Mouse (Mus musculus): ENCODE measurements at regions not wholly inside any gene's neighbourhood (a gene's known extent, or its start where the extent isn't known, plus 50 kb on each side); places are given as distances from the start of the nearest gene placed in this dataset.

DNA sequence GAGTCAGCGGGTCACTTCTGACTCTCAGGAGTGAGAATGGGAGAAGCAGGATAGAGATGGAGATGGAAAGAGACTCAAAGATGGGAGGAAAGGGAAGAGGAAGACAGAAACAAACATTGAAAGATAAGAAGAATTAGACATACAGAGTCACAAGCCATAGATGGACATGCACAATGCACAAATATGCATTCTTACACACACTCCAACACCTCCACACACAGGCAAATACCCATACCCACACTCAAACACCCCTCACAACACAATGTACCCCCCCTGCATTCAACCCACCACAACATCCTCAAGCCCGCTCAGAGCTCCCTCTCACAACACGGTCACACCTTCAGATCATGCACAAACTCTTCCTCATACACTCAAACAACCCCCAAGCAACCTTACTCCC, 251.4 kb upstream of the Wscd1 start:
- DNase-seq (ENCODE audit: extremely low spot score in 1 of 2, low spot score in 1 of 2), result no peak

DNA sequence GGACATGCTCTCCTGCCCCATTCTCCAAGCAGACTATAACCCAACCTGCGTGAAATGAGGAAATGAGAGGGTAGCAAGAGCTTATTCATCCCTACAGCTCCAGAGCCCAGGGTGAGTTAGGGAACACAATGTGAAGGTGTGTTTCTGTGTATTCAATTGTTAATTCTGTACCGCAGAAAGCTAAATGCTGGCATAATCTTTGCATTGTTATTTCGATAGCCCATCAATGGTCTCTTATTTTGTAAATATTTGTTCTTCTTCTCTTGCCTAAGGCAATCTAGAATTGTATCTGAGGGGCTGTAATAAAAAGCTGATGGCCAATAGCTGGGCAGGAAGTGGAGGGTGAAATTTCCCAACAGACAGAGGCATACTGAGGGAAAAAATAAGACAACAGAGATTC, 247.6 kb upstream of the Wscd1 start:
- no peak for DNase-seq (ENCODE audit: extremely low spot score in 1 of 2, low spot score in 1 of 2)

DNA sequence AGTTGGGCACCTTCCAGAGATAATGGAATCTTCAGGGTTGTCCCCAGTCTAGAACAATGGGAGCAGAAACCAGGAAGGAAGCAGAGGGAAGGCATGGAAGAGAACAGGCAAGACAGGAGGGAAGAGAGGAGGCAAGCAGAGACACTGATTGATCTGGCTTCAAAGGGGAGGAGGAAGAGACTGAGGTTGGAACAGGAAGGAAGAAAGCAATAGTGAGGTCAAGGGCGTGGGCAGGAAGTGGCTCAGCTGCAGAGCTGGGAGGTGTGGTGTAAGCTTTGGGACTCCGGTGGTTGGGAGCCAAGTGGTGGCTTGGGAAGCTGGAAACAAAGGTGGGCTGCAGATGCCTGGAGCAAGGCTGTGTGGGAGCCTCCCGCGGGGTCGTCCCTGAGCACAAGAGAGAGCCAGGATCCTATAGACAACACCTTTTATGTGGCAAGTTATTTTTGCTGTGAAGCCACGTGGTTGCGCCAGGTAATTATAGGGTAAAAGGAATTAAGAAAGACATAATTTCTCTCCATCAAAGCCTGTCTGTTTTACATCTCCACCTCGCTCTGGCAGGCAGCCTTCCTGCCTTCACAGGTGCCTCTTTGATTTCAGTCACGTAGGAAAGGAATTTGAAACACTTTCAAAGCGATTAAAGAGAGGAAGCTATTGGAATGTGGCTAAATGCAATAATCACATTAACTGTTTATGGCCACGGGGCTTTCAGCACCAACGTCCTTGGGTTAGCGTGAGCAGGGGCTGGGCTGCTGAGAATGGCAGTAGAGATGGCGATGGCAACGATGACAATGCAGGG, 237.3 kb upstream of the Wscd1 start:
- DNase-seq (ENCODE audit: extremely low spot score in 1 of 2, low spot score in 1 of 2), result no peak

DNA sequence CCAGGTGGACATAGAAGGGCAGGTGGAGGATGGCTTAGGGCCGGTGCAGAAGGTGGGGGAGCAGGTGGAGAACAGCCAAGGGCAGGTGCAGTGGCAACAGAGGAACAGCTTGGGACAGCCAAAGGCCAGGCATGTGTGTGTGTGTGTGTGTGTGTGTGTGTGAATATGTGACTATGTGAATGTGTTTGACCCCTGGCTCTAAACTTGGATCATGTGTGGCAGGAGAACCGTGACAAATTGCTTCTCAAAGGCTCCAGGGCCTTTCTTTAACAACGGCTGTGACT, 236.7 kb upstream of the Wscd1 start:
- DNase-seq (ENCODE audit: extremely low spot score in 1 of 2, low spot score in 1 of 2), result no peak

DNA sequence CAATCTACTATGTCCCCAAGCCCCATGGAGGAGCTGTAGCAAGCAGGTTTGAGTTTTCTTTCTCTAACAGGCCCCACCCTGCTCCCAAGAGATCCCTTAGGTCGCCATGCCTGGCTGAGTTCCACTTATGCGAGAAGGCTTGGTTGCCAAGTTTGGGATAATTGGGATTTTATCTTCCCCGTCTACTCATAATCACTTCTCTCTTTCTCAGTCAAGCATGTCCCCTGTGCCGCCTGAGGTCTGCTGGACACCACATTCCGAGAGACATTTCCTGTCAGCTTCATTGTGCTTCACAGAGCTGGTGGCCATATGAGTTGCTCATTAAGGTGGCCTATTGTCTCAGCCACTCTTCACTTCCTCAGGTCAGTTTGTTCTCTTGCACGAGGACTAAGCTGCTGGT, 234.5 kb upstream of the Wscd1 start:
- no peak for DNase-seq (ENCODE audit: extremely low spot score in 1 of 2, low spot score in 1 of 2)

DNA sequence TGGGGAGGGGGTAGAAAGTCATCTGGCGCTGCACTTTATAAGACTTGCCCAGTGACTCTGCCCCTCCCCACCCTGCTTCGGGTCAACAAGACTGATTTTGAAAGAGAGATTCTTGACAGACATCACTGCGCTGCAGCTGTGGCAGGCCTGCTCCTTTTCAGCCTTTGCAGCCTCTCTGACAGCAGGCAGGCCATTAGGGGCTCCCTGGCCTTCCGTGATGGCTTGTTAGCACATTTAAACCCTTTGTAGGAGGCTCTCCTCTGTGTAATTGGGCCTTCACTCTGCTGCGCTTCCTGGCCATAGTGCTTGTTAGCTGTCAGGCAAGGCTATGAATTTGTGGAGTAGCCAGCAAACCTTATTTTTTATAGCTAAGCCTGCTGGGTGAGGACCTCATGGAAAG, 232.3 kb upstream of the Wscd1 start:
- DNase-seq (ENCODE audit: extremely low spot score in 1 of 2, low spot score in 1 of 2), result no peak

DNA sequence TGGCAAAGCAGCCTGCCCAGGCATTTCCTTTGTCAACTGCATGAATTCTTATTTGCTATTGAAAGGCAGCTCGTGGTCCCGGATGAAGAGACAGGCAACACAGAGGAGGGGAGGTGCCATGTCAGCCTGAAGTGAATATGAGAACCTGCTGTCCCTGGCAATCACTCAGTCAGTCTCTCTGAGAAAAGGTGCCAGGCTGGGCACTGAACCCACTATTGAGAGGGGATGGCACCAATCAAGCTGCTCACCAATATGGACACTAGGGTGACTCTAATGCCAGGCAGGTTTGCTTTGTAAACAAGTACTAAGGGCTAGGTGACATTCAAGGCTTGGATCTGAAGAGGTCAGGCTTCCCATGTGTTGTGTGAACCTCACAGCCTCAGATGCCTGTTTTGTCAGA, 222.0 kb upstream of the Wscd1 start:
- no peak for DNase-seq (ENCODE audit: extremely low spot score in 1 of 2, low spot score in 1 of 2)

DNA sequence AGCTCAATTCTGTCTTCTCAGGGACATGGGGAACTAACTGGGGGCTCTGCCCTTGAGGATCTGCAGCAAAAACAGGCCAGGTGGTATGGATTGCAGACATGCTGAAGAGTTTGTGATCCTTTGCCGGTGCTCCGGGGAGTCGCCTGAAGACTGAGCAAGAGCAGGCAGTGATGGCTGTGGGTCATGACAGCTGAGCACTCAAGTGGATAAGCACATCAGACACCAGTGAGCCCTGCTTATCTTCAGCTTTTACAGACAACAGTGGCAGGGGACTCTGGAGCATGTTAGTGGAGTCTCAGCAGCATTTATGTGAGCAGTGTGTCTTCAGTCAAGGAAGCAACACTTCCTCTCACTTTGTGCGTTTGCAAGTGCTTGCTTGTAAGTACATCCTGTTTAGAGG, 221.1 kb upstream of the Wscd1 start:
- no peak for DNase-seq (ENCODE audit: extremely low spot score in 1 of 2, low spot score in 1 of 2)

DNA sequence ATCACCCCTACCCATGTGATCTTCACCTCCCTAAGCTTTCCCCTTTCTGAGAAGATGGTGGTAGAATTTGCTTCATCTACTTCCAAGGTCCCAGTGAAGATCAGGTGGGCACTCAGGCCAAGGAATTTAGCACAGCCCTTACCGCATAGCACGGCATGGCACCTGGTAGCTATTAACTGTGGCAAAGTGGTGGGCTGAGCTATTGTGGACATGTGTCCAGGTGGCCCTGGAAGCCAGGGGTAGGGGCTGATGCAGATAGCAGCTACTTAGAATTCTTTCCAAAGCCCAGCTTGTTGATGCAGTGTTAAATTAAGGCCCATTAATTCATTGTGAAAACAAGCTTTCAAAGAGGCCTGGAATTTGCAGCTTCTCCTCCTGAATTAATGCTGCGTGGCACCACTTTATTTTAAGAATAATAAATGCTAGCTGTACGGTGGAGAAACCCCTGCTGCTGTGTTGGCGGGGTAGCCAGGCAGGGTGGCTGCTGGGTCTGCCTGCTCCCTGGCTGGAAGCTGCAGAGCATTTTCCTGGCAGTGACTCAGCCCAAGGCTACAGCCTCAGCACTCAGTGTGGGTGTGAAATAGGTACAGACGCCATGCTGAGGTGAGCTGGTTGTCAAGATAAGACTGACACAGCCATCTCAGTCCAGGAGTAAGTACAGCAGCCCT, 208.4 kb upstream of the Wscd1 start:
- DNase-seq (ENCODE audit: extremely low spot score in 1 of 2, low spot score in 1 of 2), result no peak

DNA sequence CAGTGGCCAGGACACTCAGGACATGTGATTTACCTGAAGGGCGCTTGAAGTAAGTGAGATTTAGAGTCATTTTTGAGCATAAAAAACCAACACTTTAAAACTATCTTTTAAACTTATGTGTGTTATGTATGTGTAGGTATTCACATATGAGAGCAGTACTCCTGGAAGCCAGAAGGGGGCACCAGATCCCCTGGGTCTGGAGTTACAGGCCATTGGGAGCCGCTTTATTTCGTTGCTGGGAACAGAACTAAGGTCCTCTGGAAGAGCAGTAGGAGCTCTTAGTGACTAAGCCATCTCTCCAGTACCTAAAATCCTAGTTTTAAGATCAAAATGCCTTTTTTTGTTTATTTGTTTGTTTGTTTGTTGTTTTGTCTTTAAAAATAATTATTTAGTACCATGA, 192.3 kb upstream of the Wscd1 start:
- DNase-seq (ENCODE audit: extremely low spot score in 1 of 2, low spot score in 1 of 2), result no peak

DNA sequence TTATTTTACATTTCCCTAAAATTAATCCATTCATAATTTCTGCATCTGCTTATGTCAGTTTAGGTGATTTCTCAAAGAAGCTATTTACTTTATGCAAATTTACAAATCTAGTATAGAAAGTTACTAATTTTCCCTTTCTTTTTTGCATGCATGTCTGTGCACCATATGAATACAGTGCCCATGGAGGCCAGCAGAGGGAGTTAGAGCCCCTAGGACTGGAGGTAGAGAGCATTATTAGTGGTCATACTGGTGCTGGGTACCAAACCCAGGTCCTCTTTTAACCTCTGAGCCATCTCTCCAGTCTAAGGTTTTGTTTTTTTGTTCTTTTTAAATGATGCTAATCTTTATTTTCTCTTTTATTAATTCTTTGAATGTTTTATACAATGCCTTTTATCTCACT, 184.9 kb upstream of the Wscd1 start:
- no peak for DNase-seq (ENCODE audit: extremely low spot score in 1 of 2, low spot score in 1 of 2)

DNA sequence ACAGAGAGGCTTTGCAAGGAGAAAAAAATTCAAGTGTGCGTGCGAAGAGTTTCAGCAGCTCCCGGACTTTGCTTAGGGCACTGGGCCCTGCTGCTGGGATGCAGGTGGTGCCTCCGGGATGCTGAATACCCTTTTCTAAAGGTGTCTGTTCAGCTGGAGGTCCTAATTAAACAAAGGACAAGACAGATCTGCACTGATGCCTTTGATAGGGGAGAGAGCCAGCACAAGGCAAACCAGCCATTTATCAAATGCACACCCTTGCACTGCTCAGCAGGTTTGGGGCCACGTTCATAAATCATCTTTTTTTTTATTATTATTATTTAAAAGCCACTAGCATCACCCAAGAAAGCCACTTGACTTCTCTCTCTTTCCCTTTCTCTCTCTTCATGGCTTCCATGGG, 172.9 kb upstream of the Wscd1 start:
- DNase-seq (ENCODE audit: extremely low spot score in 1 of 2, low spot score in 1 of 2), result no peak

DNA sequence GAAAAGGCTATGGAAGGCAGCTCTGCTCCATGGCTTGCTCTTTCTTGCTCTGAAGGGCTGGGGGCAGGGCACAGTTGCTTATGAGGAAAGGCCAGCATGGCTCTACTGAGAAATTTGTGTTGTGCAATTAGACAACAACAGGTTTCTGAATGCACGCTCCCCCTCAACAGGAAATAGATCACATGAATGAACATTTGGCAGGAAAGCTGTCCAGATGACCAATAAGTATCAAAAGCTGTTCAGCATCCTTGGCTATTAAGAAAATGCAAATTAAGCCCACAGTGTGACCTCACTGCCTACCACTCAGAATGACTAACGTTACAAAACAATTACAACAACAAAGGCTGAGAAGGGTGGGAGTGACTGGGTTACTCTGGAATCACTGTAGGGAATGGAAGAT, 167.9 kb upstream of the Wscd1 start:
- no peak for DNase-seq (ENCODE audit: extremely low spot score in 1 of 2, low spot score in 1 of 2)

DNA sequence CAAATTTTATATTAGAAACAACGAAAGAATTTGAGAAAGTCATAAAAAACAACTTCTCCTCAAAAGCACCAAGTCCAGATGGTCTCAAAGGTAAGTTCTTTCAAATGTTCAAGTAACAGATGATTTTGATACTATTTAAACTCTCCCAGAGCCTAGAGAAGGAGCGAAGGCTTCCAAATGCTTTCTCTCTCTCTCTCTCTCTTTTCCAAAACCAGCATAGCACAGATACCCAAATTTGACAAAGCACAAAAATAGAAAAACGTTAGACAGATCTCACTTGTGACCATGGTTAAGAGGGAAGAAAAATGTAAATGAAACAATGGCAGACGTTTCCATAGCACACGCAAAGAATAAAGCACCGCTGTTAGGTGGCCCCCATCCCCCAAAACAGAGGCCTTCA, 158.7 kb upstream of the Wscd1 start:
- DNase-seq (ENCODE audit: extremely low spot score in 1 of 2, low spot score in 1 of 2), result no peak

DNA sequence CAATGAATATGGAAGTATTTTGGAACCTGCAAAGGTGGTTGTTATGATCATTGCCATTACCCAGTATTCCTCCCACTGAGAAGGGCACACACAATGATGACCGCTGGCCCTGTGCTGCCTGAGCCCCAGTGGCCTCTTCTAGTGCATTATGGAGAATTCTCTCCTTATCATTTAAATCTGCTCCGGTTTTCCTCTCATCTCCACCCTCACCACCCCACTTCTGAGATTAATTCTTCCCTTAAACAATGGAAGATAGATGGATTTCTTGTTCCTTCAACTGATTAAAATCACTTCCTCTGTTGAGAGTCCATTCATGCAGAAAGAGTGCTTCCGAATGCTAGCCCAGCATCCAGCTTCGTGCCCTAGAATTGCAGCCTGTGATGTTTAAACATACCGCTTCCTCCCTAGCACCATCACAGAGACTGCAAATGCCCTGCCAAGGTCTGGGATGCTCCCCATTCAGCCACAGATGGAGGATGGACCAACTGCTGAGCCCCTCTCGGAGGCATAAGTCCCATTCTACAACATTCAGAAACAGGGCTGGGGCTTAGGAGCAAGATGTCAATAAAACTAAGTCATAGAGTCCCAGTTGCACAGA, 155.4 kb upstream of the Wscd1 start:
- DNase-seq (ENCODE audit: extremely low spot score in 1 of 2, low spot score in 1 of 2), result no peak

DNA sequence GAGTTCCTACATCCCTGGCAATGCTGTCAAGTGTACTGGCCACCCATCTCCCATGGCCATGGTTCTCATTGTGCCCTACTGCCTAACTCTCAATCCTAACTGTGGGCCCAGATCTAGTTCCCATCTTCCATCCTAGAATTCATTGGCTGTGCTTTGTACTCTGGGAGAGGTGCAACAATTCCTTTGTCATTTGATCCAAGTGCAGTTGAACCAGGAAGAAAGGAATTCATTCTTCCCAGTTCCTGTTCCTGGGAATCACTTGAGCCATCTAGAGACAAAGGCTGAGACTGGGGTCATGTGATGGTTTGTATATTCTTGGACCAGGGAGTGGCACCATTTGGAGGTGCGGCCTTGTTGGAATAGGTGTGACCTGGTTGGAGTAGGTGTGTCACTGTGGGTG, 152.0 kb upstream of the Wscd1 start:
- DNase-seq (ENCODE audit: extremely low spot score in 1 of 2, low spot score in 1 of 2), result no peak

DNA sequence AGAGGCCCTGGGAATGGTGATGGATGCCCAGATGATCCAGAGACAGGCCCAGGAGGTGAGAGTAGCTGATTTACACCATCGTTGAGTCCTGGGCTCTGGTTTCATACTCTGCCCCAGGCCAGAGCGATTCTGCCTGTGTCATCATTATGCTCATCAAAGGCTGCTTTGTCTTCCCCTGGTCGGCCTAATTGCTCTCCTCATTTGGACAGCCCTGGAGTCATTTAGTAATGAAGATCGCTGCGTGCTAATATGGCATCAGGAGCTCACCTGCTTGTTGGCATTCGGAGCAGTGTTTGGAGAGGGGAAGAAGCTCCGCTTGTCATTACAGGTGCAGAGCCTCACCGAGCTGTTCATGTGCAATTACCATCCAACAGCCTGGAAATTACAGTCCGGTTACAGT, 138.9 kb upstream of the Wscd1 start:
- DNase-seq (ENCODE audit: extremely low spot score in 1 of 2, low spot score in 1 of 2), result no peak

DNA sequence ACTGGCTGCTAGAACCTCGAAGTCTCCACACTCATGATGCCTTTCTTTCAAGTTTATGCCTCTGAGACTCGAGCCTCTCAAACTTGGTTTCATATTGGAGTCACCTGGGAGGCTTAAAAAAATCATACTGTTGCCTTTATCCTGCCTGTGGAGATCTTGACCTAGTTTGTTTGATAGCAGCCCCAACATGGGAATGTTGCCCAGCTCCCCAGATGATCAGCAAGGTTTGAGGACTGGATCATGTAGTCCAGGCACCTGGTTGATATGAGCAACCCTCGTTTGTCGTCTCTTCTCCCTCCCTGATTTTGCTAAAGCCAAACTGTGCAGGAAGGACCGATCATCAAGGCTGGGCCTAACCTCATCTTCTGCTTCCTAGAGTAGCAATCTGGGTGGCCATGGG, 134.2 kb upstream of the Wscd1 start:
- DNase-seq (ENCODE audit: extremely low spot score in 1 of 2, low spot score in 1 of 2), result no peak

DNA sequence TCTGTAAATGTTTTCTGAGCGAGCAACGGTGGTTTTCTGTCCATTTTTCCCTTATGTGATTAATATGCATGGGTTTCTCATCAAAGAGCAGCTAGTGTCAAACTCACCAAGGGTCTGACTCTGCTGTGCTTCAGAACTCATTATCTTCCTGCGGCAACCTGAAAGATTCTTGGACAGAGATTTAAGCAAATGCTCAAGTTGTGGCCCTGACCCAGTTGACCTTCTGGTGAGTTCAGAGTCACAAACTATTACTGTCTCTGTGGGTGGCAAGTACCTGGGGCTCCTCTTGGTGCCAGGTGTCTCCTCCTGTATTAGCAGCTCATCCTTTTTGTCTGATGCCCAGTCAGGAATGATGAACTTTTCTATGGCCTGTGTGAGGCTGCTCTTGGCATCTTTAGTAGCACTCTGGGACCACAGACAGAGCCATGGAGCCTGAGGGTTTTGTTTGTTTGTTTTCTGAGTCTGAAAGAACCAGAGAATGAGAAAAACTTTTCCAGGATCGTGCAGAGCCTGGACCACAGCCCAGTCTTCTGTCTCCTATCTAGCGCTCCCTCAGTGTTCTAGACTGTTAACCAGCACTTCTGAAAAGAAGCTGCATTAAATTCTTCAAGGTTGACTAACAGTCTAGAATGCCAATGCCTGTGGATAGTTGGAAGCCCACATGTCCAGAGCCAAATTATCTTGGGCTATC, 124.1 kb upstream of the Wscd1 start:
- no peak for DNase-seq (ENCODE audit: extremely low spot score in 1 of 2, low spot score in 1 of 2)

DNA sequence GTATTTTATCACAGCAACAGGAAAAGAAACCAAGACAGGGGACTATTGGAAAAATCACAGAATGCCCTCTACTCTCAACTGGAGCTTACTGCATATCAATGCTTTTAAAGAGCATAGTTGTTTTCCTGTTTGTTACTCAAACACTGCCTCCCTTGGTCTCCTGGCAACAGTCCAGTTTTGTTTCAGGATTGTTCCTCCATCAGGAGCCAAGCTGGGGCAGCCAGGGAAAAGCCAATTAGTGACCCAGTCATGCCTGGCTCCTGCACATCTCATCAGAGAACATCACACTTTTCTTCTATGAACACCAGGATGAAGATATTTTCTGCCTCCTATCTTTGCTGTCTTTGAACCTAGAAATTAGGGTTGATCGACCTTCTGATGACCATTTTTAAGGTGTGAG, 113.6 kb upstream of the Wscd1 start:
- DNase-seq (ENCODE audit: extremely low spot score in 1 of 2, low spot score in 1 of 2), result no peak

DNA sequence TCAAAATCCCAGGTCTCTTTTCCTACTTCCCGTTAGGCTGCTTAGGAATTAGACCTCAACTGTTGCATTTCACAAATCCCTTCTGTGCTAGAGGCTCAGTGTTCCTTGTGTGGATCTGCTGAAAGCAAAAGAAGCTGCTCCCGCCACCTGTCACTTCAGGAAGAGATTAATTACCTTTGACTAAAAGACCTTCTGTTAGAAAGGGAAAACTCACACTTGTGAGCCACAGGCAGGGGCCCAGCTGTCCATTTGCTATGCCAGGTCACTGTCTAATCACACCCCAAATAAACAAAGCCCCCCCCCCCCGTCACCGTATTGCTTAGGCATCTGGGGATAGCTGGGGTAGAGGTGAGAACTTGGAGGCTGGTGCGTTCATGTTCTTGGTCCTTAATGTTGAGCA, 112.9 kb upstream of the Wscd1 start:
- no peak for DNase-seq (ENCODE audit: extremely low spot score in 1 of 2, low spot score in 1 of 2)

DNA sequence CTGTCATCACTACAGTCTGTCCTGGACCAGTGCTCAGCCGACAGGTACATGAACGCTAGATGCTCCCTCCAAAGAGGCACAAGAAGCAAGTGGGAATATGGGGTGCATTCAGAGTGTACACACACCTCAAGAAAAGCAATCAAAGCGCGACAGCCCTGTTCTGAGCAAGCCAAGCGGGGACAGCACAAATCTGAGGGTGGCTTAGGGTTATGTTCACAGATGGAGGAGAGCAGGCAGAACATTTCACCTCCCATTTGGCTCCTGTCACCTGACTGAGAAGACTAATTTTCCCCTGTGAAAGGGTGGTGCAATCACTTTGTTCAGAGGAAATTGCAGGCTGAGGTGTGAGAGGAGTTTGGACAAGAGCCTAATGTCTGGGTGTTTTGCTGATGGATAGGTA, 106.8 kb upstream of the Wscd1 start:
- DNase-seq (ENCODE audit: extremely low spot score in 1 of 2, low spot score in 1 of 2), result no peak

Data from layer of hippocampus, postnatal 25 days (tissue).